Mouse (Mus musculus) hindbrain, embryonic 10.5 days (tissue): ENCODE data around the gene 1500009C09Rik. TPM values are rescaled to one million over a fixed set of nuclear protein-coding genes. Genes with fewer than 3 reads are reported as not detected.

Source experiments
- DNase-seq: peaks from one replicate; pipeline ENCODE4 v3.0.0-alpha.2; 2017; ENCODE audit warnings: low spot score
- H3K27ac ChIP-seq: fragments of 300-500 bp; sonication (generic); 2 replicates; pipeline ENCODE4 v1.5.1; 2016; ENCODE audit warnings: mild to moderate bottlenecking, moderate library complexity
- H3K27me3 ChIP-seq: fragments of 300-500 bp; sonication (generic); 2 replicates; pipeline ENCODE4 v1.6.1; 2016; ENCODE audit warnings: mild to moderate bottlenecking; ENCODE audit not compliant: poor library complexity, insufficient read depth, severe bottlenecking
- H3K36me3 ChIP-seq: fragments of 300-500 bp; sonication (generic); 2 replicates; pipeline ENCODE4 v1.6.1; 2016; ENCODE audit warnings: mild to moderate bottlenecking, moderate library complexity
- H3K4me1 ChIP-seq: fragments of 300-500 bp; sonication (generic); replicated peaks from 2 replicates; pipeline ENCODE4 v1.6.1; 2016; ENCODE audit warnings: mild to moderate bottlenecking
- H3K4me3 ChIP-seq: fragments of 300-500 bp; sonication (generic); 2 replicates; pipeline ENCODE4 v1.5.1; 2016; ENCODE audit warnings: mild to moderate bottlenecking, moderate library complexity
- H3K9me3 ChIP-seq: fragments of 300-500 bp; sonication (generic); 2 replicates; pipeline ENCODE4 v1.6.1; 2016; ENCODE audit warnings: mild to moderate bottlenecking, moderate library complexity
- WGBS: fragments of 180-500 bp; shearing (Covaris S2); methylation state at CpG from one replicate; pipeline ENCODE4 v1.1.7; 2016; 5-methylcytosine and 5-hydroxymethylcytosine counted together
- polyA plus RNA-seq: library from polyadenylated mRNA; unstranded; fragments of >200 nt; fragmentation: Nextera tagmentation; extraction: Ambion mirVana; gene quantifications from 2 replicates; pipeline ENCODE4 v1.2.1, GENCODE M21; 2016

The 1500009C09Rik gene
- polyA plus RNA-seq, 1 experiment from 2014 or later: 1.5 TPM

GRCm38 (mm10) chr15:82211911-82212751, 40.1 kb upstream of the 1500009C09Rik start:
- Histone ChIP-seq H3K9me3 (no peaks in the 10 kb centered on the region), H3K4me1 (peaks cover 59% of the 10 kb centered on the region), H3K27ac (peak overlapping the region; percentile 66), H3K27me3 (peaks cover 100% of the 10 kb centered on the region), H3K4me3 (peak overlapping the region; percentile 56), H3K36me3 (no peaks in the 10 kb centered on the region)
- DNase-seq: peak; percentile 63
- under 1% methylated on average over 112 of the region's 112 CpGs for WGBS

GRCm38 (mm10) chr15:82212752-82213063, 39.5 kb upstream of the 1500009C09Rik start, which contains the start of gene Shisa8:
Gene Shisa8 (minus strand): TSS chr15:82212815.
- H3K27ac ChIP-seq: peak within 1 kb of the TSS; percentile 66
- peaks cover 56% of the 10 kb centered on the region for H3K4me1 ChIP-seq
- H3K4me3 ChIP-seq: peak within 1 kb of the TSS; percentile 56
- H3K9me3 ChIP-seq: no peaks in the 10 kb centered on the region
- H3K27me3 ChIP-seq: peaks cover 97% of the 10 kb centered on the region
- under 1% methylated on average over 34 of the region's 34 CpGs for WGBS
- no peaks in the 10 kb centered on the region for H3K36me3 ChIP-seq
- peak; percentile 40 for DNase-seq

GRCm38 (mm10) chr15:82213222-82213621, 39.0 kb upstream of the 1500009C09Rik start:
- H3K9me3 ChIP-seq: no peaks in the 10 kb centered on the region
- peak overlapping the region; percentile 56 for H3K4me3 ChIP-seq
- H3K36me3 ChIP-seq: no peaks in the 10 kb centered on the region
- peaks cover 58% of the 10 kb centered on the region for H3K4me1 ChIP-seq
- 13% methylated on average over 4 of the region's 4 CpGs for WGBS
- no peak for DNase-seq
- no peak overlapping the region for H3K27ac ChIP-seq
- H3K27me3 ChIP-seq: peaks cover 97% of the 10 kb centered on the region

GRCm38 (mm10) chr15:82215332-82216046, 36.7 kb upstream of the 1500009C09Rik start:
- H3K27ac ChIP-seq: no peak overlapping the region
- no peaks in the 10 kb centered on the region for H3K9me3 ChIP-seq
- peaks cover 74% of the 10 kb centered on the region for H3K4me1 ChIP-seq
- no peak for DNase-seq
- 38% methylated on average over 11 of the region's 11 CpGs for WGBS
- no peaks in the 10 kb centered on the region for H3K36me3 ChIP-seq
- H3K4me3 ChIP-seq: no peak overlapping the region
- peaks cover 85% of the 10 kb centered on the region for H3K27me3 ChIP-seq

DNA sequence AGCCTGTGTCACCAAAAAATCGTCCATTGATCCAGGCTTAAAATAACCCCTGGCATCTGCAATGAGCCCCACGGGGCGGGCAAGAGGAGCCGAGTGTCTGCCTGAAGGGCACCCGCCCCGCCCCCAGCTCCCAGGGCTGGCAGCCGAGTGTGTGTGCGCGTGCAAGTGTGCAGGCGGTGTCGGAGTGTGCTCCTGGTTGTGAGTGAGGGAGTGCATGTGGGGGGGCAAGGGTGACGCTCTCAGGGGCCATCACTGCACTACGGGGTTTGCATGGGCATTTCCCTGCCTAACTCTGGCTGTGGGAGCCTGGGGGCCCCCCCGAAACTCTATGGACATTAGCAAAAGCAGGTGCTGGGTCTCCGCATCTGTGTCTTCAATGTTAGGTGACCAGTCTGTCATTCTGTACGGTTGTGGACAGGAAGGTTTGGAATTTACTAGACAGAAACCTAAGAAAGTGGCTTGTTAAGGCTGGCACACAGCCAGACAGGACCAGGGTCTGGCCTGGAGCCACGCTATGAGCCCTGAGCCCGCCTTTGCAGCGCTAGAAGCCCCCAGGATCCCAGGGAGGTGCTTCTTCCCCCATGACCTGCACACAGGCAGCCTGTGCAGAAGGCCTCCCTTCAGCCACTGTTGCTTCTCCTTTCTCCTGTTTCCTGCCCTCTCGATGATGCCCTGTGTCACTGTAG, 35.9 kb upstream of the 1500009C09Rik start:
- H3K9me3 ChIP-seq: no peaks in the 10 kb centered on the region
- DNase-seq: no peak
- no peaks in the 10 kb centered on the region for H3K36me3 ChIP-seq
- peaks cover 73% of the 10 kb centered on the region for H3K4me1 ChIP-seq
- H3K4me3 ChIP-seq: no peak overlapping the region
- 46% methylated on average over 20 of the region's 20 CpGs for WGBS
- peaks cover 85% of the 10 kb centered on the region for H3K27me3 ChIP-seq
- H3K27ac ChIP-seq: no peak overlapping the region

- H3K9me3 ChIP-seq: no peaks in the 10 kb centered on the region
- 9% methylated on average over 7 of the region's 7 CpGs for WGBS
- H3K4me3 ChIP-seq: no peak overlapping the region
- H3K36me3 ChIP-seq: no peaks in the 10 kb centered on the region
- peaks cover 80% of the 10 kb centered on the region for H3K27me3 ChIP-seq
- DNase-seq: no peak
- peak overlapping the region; percentile 70 for H3K27ac ChIP-seq
- peaks cover 66% of the 10 kb centered on the region for H3K4me1 ChIP-seq
These were observed 35.2 kb upstream of the 1500009C09Rik start for GRCm38 (mm10) chr15:82217039-82217438.

DNA sequence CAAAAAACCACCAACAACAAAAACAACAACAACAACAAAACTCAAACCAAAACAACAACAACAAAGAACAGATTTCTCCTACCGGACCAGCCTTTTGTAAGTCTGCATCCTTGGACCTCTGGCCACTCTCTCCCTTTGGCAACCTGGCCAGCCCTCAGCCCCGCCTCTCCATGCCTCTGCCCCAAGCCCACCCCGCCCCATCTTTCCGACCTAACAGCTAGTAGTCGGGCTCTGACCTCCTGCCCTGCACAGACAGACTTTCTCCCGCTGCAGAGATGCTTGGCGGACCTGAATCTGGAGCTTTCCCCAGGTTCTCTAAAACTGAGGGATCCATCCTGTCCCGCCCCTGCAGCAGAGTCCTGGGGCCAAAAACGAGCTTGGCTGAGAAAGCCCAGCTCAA, 34.2 kb upstream of the 1500009C09Rik start:
- 21% methylated on average over 9 of the region's 9 CpGs for WGBS
- Histone ChIP-seq H3K9me3 (no peaks in the 10 kb centered on the region), H3K4me1 (peaks cover 58% of the 10 kb centered on the region), H3K27me3 (peaks cover 78% of the 10 kb centered on the region), H3K4me3 (no peak overlapping the region), H3K36me3 (no peaks in the 10 kb centered on the region), H3K27ac (no peak overlapping the region)
- no peak for DNase-seq

DNA sequence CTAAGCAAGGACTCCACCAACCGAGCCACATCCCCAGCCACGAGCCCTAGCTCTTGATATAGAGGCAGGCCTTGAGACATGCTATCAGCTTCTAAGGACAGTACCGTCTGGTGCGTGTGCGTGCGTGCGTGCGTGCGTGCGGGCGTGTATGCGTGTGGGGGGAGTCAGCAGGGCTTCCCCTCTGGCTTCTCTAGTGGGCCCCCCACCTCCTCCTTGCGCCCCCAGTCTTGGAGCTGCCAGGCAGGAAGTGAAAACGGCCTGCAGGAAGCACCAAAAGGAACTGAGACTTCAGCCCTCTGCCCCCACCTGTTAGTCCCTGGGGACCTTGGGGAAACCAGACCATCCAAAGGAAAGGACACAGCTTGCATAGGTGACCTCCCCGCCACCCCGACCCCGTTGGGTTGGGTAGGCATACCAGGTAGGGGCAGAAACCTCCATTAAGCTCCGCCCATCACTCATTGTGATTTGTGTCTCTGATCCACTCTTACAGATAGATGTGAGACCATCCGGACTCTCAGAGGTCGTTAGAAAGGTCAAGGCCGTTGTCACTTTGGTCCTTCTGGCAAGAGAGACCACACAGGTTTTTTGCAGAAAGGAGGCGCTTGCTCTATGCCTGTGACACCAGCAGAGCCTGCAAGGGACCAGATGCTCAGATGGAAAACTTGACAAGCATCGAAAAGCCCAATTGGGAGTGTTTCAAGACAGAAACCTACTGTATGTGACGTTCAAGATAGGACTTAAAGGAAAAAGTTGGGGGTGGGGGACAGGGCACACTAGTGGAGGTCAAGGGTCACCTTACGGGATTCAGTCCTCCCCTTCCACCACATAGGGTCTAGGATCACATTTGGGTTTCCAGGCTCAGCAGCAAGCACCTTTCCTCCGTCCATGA, 33.2 kb upstream of the 1500009C09Rik start:
- H3K4me1 ChIP-seq: peaks cover 64% of the 10 kb centered on the region
- no peak overlapping the region for H3K4me3 ChIP-seq
- 79% methylated on average over 26 of the region's 26 CpGs for WGBS
- H3K27ac ChIP-seq: no peak overlapping the region
- no peaks in the 10 kb centered on the region for H3K9me3 ChIP-seq
- H3K36me3 ChIP-seq: no peaks in the 10 kb centered on the region
- DNase-seq: no peak
- peaks cover 78% of the 10 kb centered on the region for H3K27me3 ChIP-seq

GRCm38 (mm10) chr15:82220003-82220675, 32.1 kb upstream of the 1500009C09Rik start:
- no peak for DNase-seq
- Histone ChIP-seq H3K4me1 (peaks cover 74% of the 10 kb centered on the region), H3K9me3 (no peaks in the 10 kb centered on the region), H3K27ac (no peak overlapping the region), H3K27me3 (peaks cover 78% of the 10 kb centered on the region), H3K36me3 (no peaks in the 10 kb centered on the region), H3K4me3 (no peak overlapping the region)
- 57% methylated on average over 12 of the region's 12 CpGs for WGBS

DNA sequence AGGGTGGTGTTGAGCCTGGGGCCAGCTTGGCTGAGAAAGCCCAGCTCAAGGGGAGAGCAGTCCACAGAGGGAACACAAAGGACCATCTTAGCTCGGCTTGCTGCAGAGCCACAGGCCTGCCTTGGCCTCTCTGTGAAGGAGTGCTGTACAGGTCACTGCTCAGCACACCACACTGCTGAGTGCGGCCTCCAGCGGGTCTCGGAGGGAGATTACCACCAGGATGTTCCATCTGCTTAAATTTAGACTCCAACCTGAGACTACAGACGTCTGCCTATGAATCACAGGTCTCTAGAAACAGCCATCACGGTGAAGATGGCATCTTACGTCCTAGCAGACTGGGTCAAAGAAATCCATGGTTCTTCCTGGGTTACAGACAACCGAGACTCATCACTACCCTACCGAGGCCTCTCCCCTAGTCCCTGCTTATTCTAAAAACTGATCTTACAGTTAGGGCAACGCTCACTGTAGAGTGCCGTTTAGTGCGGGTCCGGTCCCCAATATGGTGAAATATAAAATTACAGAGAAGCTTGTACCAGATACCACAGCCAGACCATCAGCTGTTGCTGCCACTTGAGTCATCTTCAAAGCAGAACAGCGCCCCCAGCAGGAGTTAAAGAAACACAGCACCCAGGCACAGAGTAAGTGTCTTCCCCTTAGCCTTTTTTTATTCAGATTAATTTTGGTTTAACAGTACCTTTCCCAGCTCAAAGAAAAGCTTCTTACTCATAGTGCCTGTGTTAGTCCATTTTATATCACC, 30.9 kb upstream of the 1500009C09Rik start:
- H3K27me3 ChIP-seq: peaks cover 78% of the 10 kb centered on the region
- WGBS: 65% methylated on average over 14 of the region's 14 CpGs
- peaks cover 65% of the 10 kb centered on the region for H3K4me1 ChIP-seq
- no peak overlapping the region for H3K4me3 ChIP-seq
- DNase-seq: no peak
- peak overlapping the region; percentile 73 for H3K27ac ChIP-seq
- H3K9me3 ChIP-seq: no peaks in the 10 kb centered on the region
- H3K36me3 ChIP-seq: no peaks in the 10 kb centered on the region

GRCm38 (mm10) chr15:82223251-82223650, 28.9 kb upstream of the 1500009C09Rik start:
- WGBS: 55% methylated on average over 7 of the region's 7 CpGs

More at GRCm38 (mm10) chr15:82223251-82223650, 28.9 kb upstream of the 1500009C09Rik start:
- DNase-seq: no peak
- Histone ChIP-seq H3K9me3 (no peaks in the 10 kb centered on the region), H3K4me3 (peak overlapping the region; percentile 50; the same call in 1 of the 2 replicates), H3K27me3 (peaks cover 67% of the 10 kb centered on the region), H3K36me3 (no peaks in the 10 kb centered on the region), H3K4me1 (peaks cover 49% of the 10 kb centered on the region), H3K27ac (no peak overlapping the region; the same call in 1 of the 2 replicates)
